Mouse (Mus musculus): ENCODE data around the gene Pof1b.

The Pof1b gene

DNA sequence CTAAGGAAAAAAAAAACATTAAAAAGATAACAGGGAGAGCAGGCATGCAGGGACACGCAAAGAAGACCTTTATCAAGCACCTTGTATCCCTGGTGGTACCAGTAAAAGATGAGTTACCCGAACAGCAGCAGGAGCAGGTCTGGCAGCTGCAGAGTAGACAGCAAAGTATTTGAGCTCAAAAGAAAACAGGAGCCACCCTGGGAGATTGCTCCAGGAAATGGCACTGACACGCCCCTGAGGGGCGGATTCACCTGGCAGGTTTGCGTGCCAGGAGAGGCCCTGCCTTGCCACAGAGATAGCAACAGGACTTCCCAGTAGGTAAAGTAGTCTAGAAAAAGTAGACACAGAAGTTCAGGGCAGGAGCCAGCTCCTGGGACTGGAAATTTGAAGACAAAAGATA is at the start of gene Pof1b:
Pof1b (minus strand) TSS at position 144 of the 400 bp plus-strand sequence.
- DNase-seq (ENCODE audit: low spot score in 2 of 2): no peak

DNA sequence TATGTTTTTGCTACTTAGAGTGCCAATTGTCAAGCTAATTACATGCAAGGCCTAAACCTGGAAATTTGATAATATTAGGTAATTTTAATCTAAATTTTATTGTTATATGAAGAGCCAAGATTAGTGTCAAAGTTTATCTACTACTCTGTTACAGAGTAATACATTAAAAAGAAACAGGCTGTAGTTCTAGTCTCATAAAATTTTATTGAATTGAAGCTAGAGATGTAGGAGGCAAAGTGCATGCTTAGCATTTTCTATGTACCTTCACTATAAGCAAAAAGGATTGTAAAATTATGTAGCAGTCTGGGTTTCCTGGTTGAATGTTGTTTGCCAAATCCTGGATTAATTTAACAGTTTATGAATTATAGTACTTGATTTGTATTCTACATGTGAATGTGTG is 18.1 kb upstream of the Pof1b start:
- no peak for DNase-seq (ENCODE audit: low spot score in 2 of 2)

- no peak for DNase-seq (ENCODE audit: low spot score in 2 of 2)
These were observed 4.1 kb downstream of the Pof1b start for GRCm38 (mm10) chrX:112694392-112694791.

GRCm38 (mm10) chrX:112680605-112681004 is 17.8 kb downstream of the Pof1b start:
- no peak for DNase-seq (ENCODE audit: low spot score in 2 of 2)

DNA sequence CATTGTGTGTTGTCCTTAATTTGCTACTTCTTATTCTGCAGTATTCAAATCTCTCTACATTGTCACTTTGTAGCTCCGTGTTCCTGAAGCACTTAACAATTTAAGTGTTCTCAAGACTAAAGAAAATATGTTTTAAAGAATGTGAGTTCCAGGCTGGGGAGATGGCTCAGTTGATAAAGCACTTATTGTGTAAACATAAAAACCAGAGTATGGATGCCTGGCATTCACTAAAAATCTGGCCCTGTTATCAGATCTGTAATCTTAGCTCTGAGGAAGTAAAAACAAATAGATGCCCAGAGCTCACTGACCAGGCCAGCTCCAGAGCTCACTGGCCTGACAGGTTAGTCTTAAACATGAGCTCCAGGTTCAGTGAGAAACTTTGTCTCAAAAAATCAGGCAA is 22.9 kb downstream of the Pof1b start:
- DNase-seq (ENCODE audit: low spot score in 2 of 2): no peak

DNA sequence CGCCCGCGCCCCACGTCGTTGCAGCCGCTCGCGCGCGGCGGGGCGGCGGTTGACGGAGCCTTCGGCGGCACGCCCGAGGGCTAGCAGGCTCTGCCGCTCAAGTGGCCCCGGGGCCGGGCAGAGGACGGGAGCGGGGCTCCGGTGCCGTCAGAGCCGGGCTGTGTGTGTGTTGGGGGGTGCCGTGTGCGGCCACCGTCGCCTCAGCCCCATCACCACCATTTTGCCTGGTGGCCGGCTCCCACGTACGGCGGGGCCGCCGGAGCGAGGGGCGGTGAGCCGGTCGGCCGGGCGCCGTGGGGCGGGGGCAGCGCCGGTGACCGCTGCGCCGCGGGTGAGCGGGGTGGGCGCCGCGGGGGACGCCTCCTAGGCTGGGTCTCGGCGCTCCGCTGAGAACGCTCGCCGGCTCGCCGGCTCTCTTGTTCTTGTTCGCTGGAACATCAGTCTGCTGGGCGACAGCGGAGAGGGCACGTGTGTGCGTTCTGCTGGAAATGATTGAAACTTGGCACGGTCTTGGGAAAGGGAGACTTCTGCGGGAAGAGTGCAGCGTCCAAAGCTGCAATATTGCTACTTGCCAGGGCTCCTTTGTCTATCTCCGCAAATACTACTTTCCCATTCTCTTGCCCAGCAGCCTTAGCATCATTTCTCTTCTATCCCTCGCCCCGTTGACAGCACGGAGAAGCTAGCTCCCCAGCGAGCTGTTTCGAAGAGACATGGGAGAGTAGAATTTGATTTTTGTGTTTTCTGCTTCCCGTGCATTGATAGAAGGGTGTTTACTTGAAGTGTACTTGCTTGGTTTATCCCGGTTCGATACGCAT is 96.9 kb downstream of the Pof1b start:
- peak; percentile 39 to 46 for DNase-seq (ENCODE audit: low spot score in 2 of 2)

- DNase-seq (ENCODE audit: low spot score in 2 of 2): peak; percentile 82 to 88
These were observed 97.7 kb downstream of the Pof1b start, which contains the start of gene Zfp711 for GRCm38 (mm10) chrX:112600511-112601305. Gene Zfp711, plus strand, starts transcription at chrX:112600526.

All from right cerebral cortex, postnatal 10 days (tissue).